Mouse (Mus musculus): ENCODE results near the gene Cyp3a41b. TPM values are rescaled to one million over a fixed set of nuclear protein-coding genes. Genes with fewer than 3 reads are reported as not detected.
"Not testable (repeated sequence)": the region's sequence is repeated elsewhere in the genome, so short reads cannot be mapped to it uniquely, and the experiment has no call there.

The Cyp3a41b gene
- polyA plus RNA-seq (2011; ENCODE audit: insufficient read length, low read depth, missing spikeins) = not detected in 2 replicates

GRCm38 (mm10) chr5:145584630-145585029, at the start of gene Cyp3a41b:
Gene Cyp3a41b, minus strand, starts transcription at chr5:145584730.
- not testable (repeated sequence) for H3K27ac ChIP-seq (ENCODE audit: insufficient read depth, low read length); H3K4me1 ChIP-seq (ENCODE audit: control insufficient read depth, insufficient read depth, low read length); H3K4me3 ChIP-seq (ENCODE audit: insufficient read depth, low read length)

GRCm38 (mm10) chr5:145632286-145632685, 47.8 kb upstream of the Cyp3a41b start:
- not testable (repeated sequence) for H3K27ac ChIP-seq (ENCODE audit: insufficient read depth, low read length); H3K4me3 ChIP-seq (ENCODE audit: insufficient read depth, low read length); H3K4me1 ChIP-seq (ENCODE audit: control insufficient read depth, insufficient read depth, low read length)

GRCm38 (mm10) chr5:145604891-145605290, 20.4 kb upstream of the Cyp3a41b start:
- not testable (repeated sequence) for H3K4me3 ChIP-seq (ENCODE audit: insufficient read depth, low read length); H3K4me1 ChIP-seq (ENCODE audit: control insufficient read depth, insufficient read depth, low read length); H3K27ac ChIP-seq (ENCODE audit: insufficient read depth, low read length)

- H3K4me1 ChIP-seq (ENCODE audit: control insufficient read depth, insufficient read depth, low read length); H3K4me3 ChIP-seq (ENCODE audit: insufficient read depth, low read length); H3K27ac ChIP-seq (ENCODE audit: insufficient read depth, low read length): not testable (repeated sequence)
Observed at GRCm38 (mm10) chr5:145597851-145598250, 13.3 kb upstream of the Cyp3a41b start.

- H3K27ac ChIP-seq (ENCODE audit: insufficient read depth, low read length); H3K4me1 ChIP-seq (ENCODE audit: control insufficient read depth, insufficient read depth, low read length); H3K4me3 ChIP-seq (ENCODE audit: insufficient read depth, low read length): not testable (repeated sequence)
Observed at GRCm38 (mm10) chr5:145577321-145577720, 7.2 kb downstream of the Cyp3a41b start.

GRCm38 (mm10) chr5:145575660-145576059, 8.9 kb downstream of the Cyp3a41b start:
- not testable (repeated sequence) for H3K4me1 ChIP-seq (ENCODE audit: control insufficient read depth, insufficient read depth, low read length); H3K4me3 ChIP-seq (ENCODE audit: insufficient read depth, low read length); H3K27ac ChIP-seq (ENCODE audit: insufficient read depth, low read length)

GRCm38 (mm10) chr5:145571922-145572321, 12.6 kb downstream of the Cyp3a41b start:
- not testable (repeated sequence) for H3K4me3 ChIP-seq (ENCODE audit: insufficient read depth, low read length); H3K27ac ChIP-seq (ENCODE audit: insufficient read depth, low read length); H3K4me1 ChIP-seq (ENCODE audit: control insufficient read depth, insufficient read depth, low read length)

Other genes starting within 250 kb of the Cyp3a41b start
- not detected in 2 replicates for gene Cyp3a57, start 239.5 kb downstream of the Cyp3a41b start, polyA plus RNA-seq (2011; ENCODE audit: insufficient read length, low read depth, missing spikeins)
- not detected in 2 replicates for gene Cyp3a16, start 115.0 kb downstream of the Cyp3a41b start, polyA plus RNA-seq (2011; ENCODE audit: insufficient read length, low read depth, missing spikeins)
- gene Cyp3a41a, start 135.4 kb upstream of the Cyp3a41b start, polyA plus RNA-seq (2011; ENCODE audit: insufficient read length, low read depth, missing spikeins) = not detected in 2 replicates
- not detected in 2 replicates for gene Cyp3a44, start 221.1 kb upstream of the Cyp3a41b start, polyA plus RNA-seq (2011; ENCODE audit: insufficient read length, low read depth, missing spikeins)

All from embryonic fibroblast, embryonic 13.5 days (primary cell).